Comparison of ENCODE assay signal across 12 mouse cellular contexts in the genomic region with DNA sequence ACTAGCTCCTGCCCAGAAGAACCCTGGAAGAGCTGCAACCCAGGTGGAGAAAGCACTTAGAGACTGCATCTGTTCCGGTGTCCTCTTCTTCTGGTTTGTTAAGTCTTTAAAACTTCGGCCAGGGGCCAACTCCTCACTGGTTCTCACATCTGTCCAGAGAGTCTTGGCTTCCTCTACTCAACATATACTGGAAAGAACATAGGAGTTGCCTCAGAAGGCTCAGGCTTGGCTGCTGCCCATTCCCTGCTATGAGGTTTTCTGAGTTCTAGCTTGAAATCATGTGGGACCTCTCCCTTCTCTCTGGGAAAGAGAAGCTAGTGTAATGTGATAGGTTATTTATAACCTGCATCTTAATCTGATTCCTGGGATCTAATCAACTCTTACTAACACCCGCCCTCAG. TPM values are rescaled to one million over a fixed set of nuclear protein-coding genes. Genes with fewer than 3 reads are reported as not detected.
DNase-seq lines count a peak whose midpoint lies in the region; ATAC-seq and TF ChIP-seq lines count a peak whose summit lies in the region.
"Had no signal": no experiment of that assay in that cellular context is flagged by ENCODE, and none has a peak within 500 bp of the region (broad histone marks: within the 10 kb centered on the region; RNA-seq: fewer than 3 reads in every experiment).

No protein-coding gene starts in this region.

- H3K27me3 ChIP-seq in heart, embryonic 15.5 days, result no peaks in the 10 kb centered on the region
- H3K27me3 ChIP-seq in spleen, adult 2 months (ENCODE audit: control insufficient read depth, insufficient read depth, low read length), result no peaks in the 10 kb centered on the region
- no peaks in the 10 kb centered on the region for H3K27me3 ChIP-seq in limb, embryonic 15.5 days
- peaks cover 15% of the 10 kb centered on the region for H3K27me3 ChIP-seq in midbrain, postnatal 0 days (ENCODE audit: insufficient read depth, low read length)

- no peaks in the 10 kb centered on the region for H3K9me3 ChIP-seq in heart, embryonic 15.5 days (replicated peaks)
- no peaks in the 10 kb centered on the region for H3K9me3 ChIP-seq in limb, embryonic 15.5 days
- H3K9me3 ChIP-seq in midbrain, postnatal 0 days (ENCODE audit: low read length), result no peaks in the 10 kb centered on the region
- H3K9me3 ChIP-seq: hindbrain, embryonic 10.5 days; limb, embryonic 12.5 days; midbrain, embryonic 15.5 days had no signal

- no peaks in the 10 kb centered on the region for H3K36me3 ChIP-seq in heart, embryonic 15.5 days
- peaks cover 3% of the 10 kb centered on the region; the same call in 1 of the 2 replicates for H3K36me3 ChIP-seq in spleen, adult 2 months (ENCODE audit: control insufficient read depth, insufficient read depth, low read length)
- no peaks in the 10 kb centered on the region for H3K36me3 ChIP-seq in limb, embryonic 15.5 days
- no peaks in the 10 kb centered on the region for H3K36me3 ChIP-seq in midbrain, postnatal 0 days (ENCODE audit: insufficient read depth, low read length)
- H3K36me3 ChIP-seq: hindbrain, embryonic 10.5 days; limb, embryonic 12.5 days; midbrain, embryonic 15.5 days had no signal

- peaks cover 36% of the 10 kb centered on the region for H3K4me1 ChIP-seq in heart, embryonic 15.5 days (replicated peaks)
- H3K4me1 ChIP-seq in spleen, adult 2 months (ENCODE audit: control insufficient read depth, insufficient read depth, insufficient read length), result peaks cover 40% of the 10 kb centered on the region; the same call in 1 of the 2 replicates
- H3K4me1 ChIP-seq in limb, embryonic 15.5 days, result peaks cover 32% of the 10 kb centered on the region
- no peaks in the 10 kb centered on the region for H3K4me1 ChIP-seq in midbrain, postnatal 0 days (ENCODE audit: insufficient read depth, low read length)

- H3K4me2 ChIP-seq in heart, embryonic 15.5 days, result peak overlapping the region; percentile 79
- peak overlapping the region; percentile 82; the same call in 1 of the 2 replicates for H3K4me2 ChIP-seq in limb, embryonic 15.5 days
- no peak overlapping the region for H3K4me2 ChIP-seq in midbrain, postnatal 0 days (ENCODE audit: low read depth, low read length, poor library complexity, severe bottlenecking)
- H3K4me2 ChIP-seq: midbrain, embryonic 15.5 days had no signal

- no peak for TF ChIP-seq CTCF in spleen, adult 2 months (IDR thresholded peaks at IDR 0.05; ENCODE audit: extremely low read depth, insufficient read depth, insufficient read length, insufficient replicate concordance)
- TF ChIP-seq CTCF in midbrain, postnatal 0 days (IDR thresholded peaks at IDR 0.05), result no peak

- no peak for DNase-seq in heart, postnatal 25 days (ENCODE audit: low spot score)
- no peak for DNase-seq in spleen, adult 2 months (ENCODE audit: low read depth in 1 of 2, low spot score in 2 of 2)
- no peak for DNase-seq in spleen, postnatal 4 days (ENCODE audit: low spot score in 2 of 2)
- DNase-seq in testis, postnatal 10 days (ENCODE audit: low spot score), result no peak
- DNase-seq in midbrain, postnatal 0 days (ENCODE audit: low spot score), result no peak
- DNase-seq in urinary bladder, postnatal 36 days (ENCODE audit: low spot score in 2 of 2), result no peak
- DNase-seq: cerebellum, postnatal 14 days had no signal

- no peak for TF ChIP-seq POLR2A in spleen, adult 2 months (IDR thresholded peaks at IDR 0.05; ENCODE audit: low read depth, low read length)

- intact Hi-C loops in heart, postnatal 25 days (cut with DNase I), result loop anchor here (5.0 kb wide), 1 partner anchor 513 kb away; the partner anchor contains the start of genes Dtl and Ints7

- no peak for ATAC-seq in heart, embryonic 15.5 days (replicated peaks; ENCODE audit: insufficient number of reproducible peaks, insufficient read depth, low FRiP score, low read depth)
- no peak for ATAC-seq in limb, embryonic 15.5 days (ENCODE audit: insufficient number of reproducible peaks, low FRiP score, low TSS enrichment, low read depth)
- ATAC-seq in midbrain, postnatal 0 days (ENCODE audit: low FRiP score), result no peak
- ATAC-seq: midbrain, embryonic 15.5 days had no signal

- no peak overlapping the region for H3K4me3 ChIP-seq in heart, embryonic 15.5 days
- H3K4me3 ChIP-seq in spleen, adult 2 months (ENCODE audit: extremely low read depth, insufficient read depth, insufficient read length), result peak overlapping the region; percentile 90
- 0 out of 2 replicates have a peak overlapping the region, but pooled peaks have one; percentile 57 for H3K4me3 ChIP-seq in limb, embryonic 15.5 days
- no peak overlapping the region for H3K4me3 ChIP-seq in midbrain, postnatal 0 days (ENCODE audit: low read depth, low read length)
- H3K4me3 ChIP-seq: hindbrain, embryonic 10.5 days; midbrain, embryonic 15.5 days had no signal

- H3K9ac ChIP-seq in heart, embryonic 15.5 days, result no peak overlapping the region
- no peak overlapping the region for H3K9ac ChIP-seq in limb, embryonic 15.5 days
- no peak overlapping the region for H3K9ac ChIP-seq in midbrain, postnatal 0 days (replicated peaks; ENCODE audit: low read length, poor library complexity, severe bottlenecking)
- H3K9ac ChIP-seq: limb, embryonic 12.5 days; midbrain, embryonic 15.5 days had no signal

- H3K27ac ChIP-seq in heart, embryonic 15.5 days, result no peak overlapping the region
- H3K27ac ChIP-seq in spleen, adult 2 months (ENCODE audit: insufficient read depth, low read length), result peak overlapping the region; percentile 97
- H3K27ac ChIP-seq in limb, embryonic 15.5 days, result peak overlapping the region; percentile 28
- no peak overlapping the region for H3K27ac ChIP-seq in midbrain, postnatal 0 days (ENCODE audit: low read depth, low read length)
- H3K27ac ChIP-seq: hindbrain, embryonic 10.5 days; limb, embryonic 12.5 days; midbrain, embryonic 15.5 days had no signal

- WGBS in heart, embryonic 15.5 days, result 79% methylated on average over 3 of the region's 3 CpGs
- 73% methylated on average over 3 of the region's 3 CpGs for WGBS in spleen, adult 2 months
- WGBS in limb, embryonic 15.5 days, result 58% methylated on average over 3 of the region's 3 CpGs
- 88% methylated on average over 3 of the region's 3 CpGs for WGBS in midbrain, postnatal 0 days

RNA-seq across cellular contexts. Expression of gene Traf5, which starts 2.1 kb away (rescaled TPM):
- polyA plus RNA-seq in heart, embryonic 15.5 days (2015; fragmentation: Nextera tagmentation; extraction: Ambion mirVana), result 13.6 and 19.2 TPM in 2 replicates
- total RNA-seq in heart, postnatal 25 days (2021), result 1 to 10 TPM; 7.0 to 7.5 TPM
- polyA plus RNA-seq in spleen, adult 2 months (2012; rRNA removed), result 31.0 and 32.2 TPM in 2 replicates
- 21.7 TPM in 2 replicates for polyA plus RNA-seq in limb, embryonic 15.5 days (2015; fragmentation: Nextera tagmentation; extraction: Ambion mirVana)
- total RNA-seq in midbrain, postnatal 0 days (2014; rRNA removed), result 0.94 and 2.0 TPM in 2 replicates
- polyA plus RNA-seq in midbrain, postnatal 0 days (2015; fragmentation: Nextera tagmentation; extraction: Ambion mirVana), result 1.6 and 2.1 TPM in 2 replicates

RNA-seq across cellular contexts. Expression of gene Rcor3, which starts 47.6 kb away (rescaled TPM):
- 31.1 and 32.4 TPM in 2 replicates for polyA plus RNA-seq in heart, embryonic 15.5 days (2015; fragmentation: Nextera tagmentation; extraction: Ambion mirVana)
- 10 to 100 TPM; 32.1 to 35.8 TPM for total RNA-seq in heart, postnatal 25 days (2021)
- polyA plus RNA-seq in spleen, adult 2 months (2012; rRNA removed), result 16.7 and 18.9 TPM in 2 replicates
- polyA plus RNA-seq in limb, embryonic 15.5 days (2015; fragmentation: Nextera tagmentation; extraction: Ambion mirVana), result 33.1 and 33.8 TPM in 2 replicates
- total RNA-seq in midbrain, postnatal 0 days (2014; rRNA removed), result 35.1 and 47.7 TPM in 2 replicates
- 54.7 and 56.1 TPM in 2 replicates for polyA plus RNA-seq in midbrain, postnatal 0 days (2015; fragmentation: Nextera tagmentation; extraction: Ambion mirVana)

Comparison
In these comparisons a context has a peak if more than half of its experiments do, and no peak if none do; other contexts are left out.
1. H3K27ac ChIP-seq: peak in spleen, adult 2 months (single experiment) and limb, embryonic 15.5 days (single experiment); none in heart, embryonic 15.5 days (single experiment) and midbrain, postnatal 0 days (single experiment).
2. H3K4me3 ChIP-seq: peak in spleen, adult 2 months (single experiment) and limb, embryonic 15.5 days (single experiment); none in heart, embryonic 15.5 days (single experiment) and midbrain, postnatal 0 days (single experiment).